Mouse (Mus musculus): ENCODE results near the gene Defb21. TPM values are rescaled to one million over a fixed set of nuclear protein-coding genes. Genes with fewer than 3 reads are reported as not detected.

The Defb21 gene
- polyA plus RNA-seq, 1 experiment from 2014 or later: not detected

- DNase-seq (ENCODE audit: low spot score): no peak
- Histone ChIP-seq H3K36me3 (ENCODE audit: control insufficient read depth, insufficient read depth, low read length) (no peaks in the 10 kb centered on the region), H3K27me3 (replicated peaks; ENCODE audit: control insufficient read depth, insufficient read depth, low read length) (no peaks in the 10 kb centered on the region), H3K4me1 (replicated peaks; ENCODE audit: control insufficient read depth, insufficient read depth, low read length) (no peaks in the 10 kb centered on the region; the same call in 1 of the 2 replicates), H3K9ac (ENCODE audit: low read length) (no peak overlapping the region), H3K27ac (ENCODE audit: low read depth) (no peak overlapping the region), H3K9me3 (ENCODE audit: control insufficient read depth, low read length) (no peaks in the 10 kb centered on the region), H3K4me2 (ENCODE audit: low read length) (no peak overlapping the region), H3K4me3 (ENCODE audit: low read depth, low read length) (no peak overlapping the region)
- WGBS: 34% methylated on average over 6 of the region's 6 CpGs
- 0 out of 2 replicates have a peak, but pooled peaks have one; percentile 55 for ATAC-seq (replicated peaks; ENCODE audit: low FRiP score, low TSS enrichment, low read depth)
Observed at GRCm38 (mm10) chr2:152589021-152589420, 16.5 kb downstream of the Defb21 start.

DNA sequence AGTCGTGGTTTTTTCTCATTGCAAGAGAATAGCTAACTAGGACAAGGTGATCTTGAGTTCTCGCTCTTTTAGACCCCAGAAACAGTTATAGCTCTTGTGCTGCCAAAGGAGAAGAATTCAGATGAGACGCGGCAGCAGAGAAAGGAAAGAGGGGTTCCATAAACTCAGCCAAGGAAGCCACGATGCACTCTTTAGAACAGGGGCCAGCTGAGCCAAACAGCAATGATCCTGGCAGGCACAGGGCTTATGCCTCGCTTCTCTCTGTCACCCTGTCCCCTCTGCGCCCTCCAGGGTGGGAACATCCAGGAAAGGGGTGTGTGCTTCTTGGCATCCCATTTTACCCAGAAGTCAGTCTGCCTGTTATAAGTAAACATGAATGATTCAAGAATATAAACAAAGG, 26.8 kb downstream of the Defb21 start, which contains the start of gene Defb45:
Gene Defb45, minus strand, starts transcription at position 101 of the 400 bp plus-strand sequence.
- DNase-seq (ENCODE audit: low spot score) (no peak), ATAC-seq (replicated peaks; ENCODE audit: low FRiP score, low TSS enrichment, low read depth) (no peak)
- Histone ChIP-seq H3K9me3 (ENCODE audit: control insufficient read depth, low read length) (no peaks in the 10 kb centered on the region), H3K4me1 (replicated peaks; ENCODE audit: control insufficient read depth, insufficient read depth, low read length) (no peaks in the 10 kb centered on the region; the same call in 1 of the 2 replicates), H3K36me3 (ENCODE audit: control insufficient read depth, insufficient read depth, low read length) (no peaks in the 10 kb centered on the region), H3K27me3 (replicated peaks; ENCODE audit: control insufficient read depth, insufficient read depth, low read length) (no peaks in the 10 kb centered on the region), H3K9ac (ENCODE audit: low read length) (no peak within 1 kb of the TSS), H3K4me3 (ENCODE audit: low read depth, low read length) (no peak within 1 kb of the TSS), H3K4me2 (ENCODE audit: low read length) (no peak within 1 kb of the TSS), H3K27ac (ENCODE audit: low read depth) (no peak within 1 kb of the TSS)
- 58% methylated on average over 7 of the region's 7 CpGs for WGBS

DNA sequence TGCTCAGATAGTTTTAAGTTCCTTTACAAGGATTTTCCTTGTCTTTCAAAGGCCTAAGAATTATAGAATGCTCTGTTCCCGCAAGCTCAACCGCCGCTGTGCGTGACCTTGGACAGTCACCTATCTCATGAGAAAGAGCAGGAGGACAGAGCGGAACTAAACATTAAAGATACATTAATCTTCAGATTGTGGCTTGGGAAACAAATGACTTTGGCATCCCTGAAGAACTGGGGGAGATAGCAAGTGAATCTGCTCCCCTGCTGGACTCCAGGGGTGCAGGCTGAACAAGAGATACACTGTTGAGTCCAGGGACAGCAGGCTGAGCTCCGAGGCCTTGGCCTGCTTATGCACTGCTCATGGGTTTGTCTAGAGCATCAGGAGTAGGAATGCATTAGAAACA, 27.5 kb downstream of the Defb21 start:
- Histone ChIP-seq H3K4me2 (ENCODE audit: low read length) (no peak overlapping the region), H3K9ac (ENCODE audit: low read length) (no peak overlapping the region), H3K36me3 (ENCODE audit: control insufficient read depth, insufficient read depth, low read length) (no peaks in the 10 kb centered on the region), H3K27ac (ENCODE audit: low read depth) (no peak overlapping the region), H3K4me1 (replicated peaks; ENCODE audit: control insufficient read depth, insufficient read depth, low read length) (no peaks in the 10 kb centered on the region; the same call in 1 of the 2 replicates), H3K4me3 (ENCODE audit: low read depth, low read length) (no peak overlapping the region), H3K27me3 (replicated peaks; ENCODE audit: control insufficient read depth, insufficient read depth, low read length) (no peaks in the 10 kb centered on the region), H3K9me3 (ENCODE audit: control insufficient read depth, low read length) (no peaks in the 10 kb centered on the region)
- ATAC-seq (replicated peaks; ENCODE audit: low FRiP score, low TSS enrichment, low read depth): no peak
- DNase-seq (ENCODE audit: low spot score): no peak
- 61% methylated on average over 6 of the region's 6 CpGs for WGBS

- no peaks in the 10 kb centered on the region for H3K27me3 ChIP-seq (replicated peaks; ENCODE audit: control insufficient read depth, insufficient read depth, low read length)
- no peaks in the 10 kb centered on the region for H3K36me3 ChIP-seq (ENCODE audit: control insufficient read depth, insufficient read depth, low read length)
- ATAC-seq (replicated peaks; ENCODE audit: low FRiP score, low TSS enrichment, low read depth) (no peak), DNase-seq (ENCODE audit: low spot score) (no peak)
- H3K4me3 ChIP-seq (ENCODE audit: low read depth, low read length): no peak overlapping the region
- H3K4me1 ChIP-seq (replicated peaks; ENCODE audit: control insufficient read depth, insufficient read depth, low read length): no peaks in the 10 kb centered on the region; the same call in 1 of the 2 replicates
- no peak overlapping the region for H3K4me2 ChIP-seq (ENCODE audit: low read length)
- WGBS: 77% methylated on average over 4 of the region's 4 CpGs
- H3K27ac ChIP-seq (ENCODE audit: low read depth): no peak overlapping the region
- no peaks in the 10 kb centered on the region for H3K9me3 ChIP-seq (ENCODE audit: control insufficient read depth, low read length)
- no peak overlapping the region for H3K9ac ChIP-seq (ENCODE audit: low read length)
Observed at GRCm38 (mm10) chr2:152601275-152601960, 28.9 kb downstream of the Defb21 start.

GRCm38 (mm10) chr2:152604057-152604456, 31.5 kb downstream of the Defb21 start, which contains the start of gene Defb36:
Gene Defb36, plus strand, starts transcription at chr2:152604327.
- Histone ChIP-seq H3K4me1 (replicated peaks; ENCODE audit: control insufficient read depth, insufficient read depth, low read length) (no peaks in the 10 kb centered on the region; the same call in 1 of the 2 replicates), H3K9ac (ENCODE audit: low read length) (no peak within 1 kb of the TSS), H3K27ac (ENCODE audit: low read depth) (no peak within 1 kb of the TSS), H3K9me3 (ENCODE audit: control insufficient read depth, low read length) (no peaks in the 10 kb centered on the region; the same call in 1 of the 2 replicates), H3K36me3 (ENCODE audit: control insufficient read depth, insufficient read depth, low read length) (no peaks in the 10 kb centered on the region), H3K4me3 (ENCODE audit: low read depth, low read length) (no peak within 1 kb of the TSS), H3K4me2 (ENCODE audit: low read length) (no peak within 1 kb of the TSS), H3K27me3 (replicated peaks; ENCODE audit: control insufficient read depth, insufficient read depth, low read length) (no peaks in the 10 kb centered on the region)
- DNase-seq (ENCODE audit: low spot score) (no peak), ATAC-seq (replicated peaks; ENCODE audit: low FRiP score, low TSS enrichment, low read depth) (no peak)
- WGBS: 79% methylated on average over 15 of the region's 15 CpGs

- no peaks in the 10 kb centered on the region for H3K27me3 ChIP-seq (replicated peaks; ENCODE audit: control insufficient read depth, insufficient read depth, low read length)
- no peak overlapping the region for H3K4me3 ChIP-seq (ENCODE audit: low read depth, low read length)
- no peak for DNase-seq (ENCODE audit: low spot score)
- no peaks in the 10 kb centered on the region for H3K36me3 ChIP-seq (ENCODE audit: control insufficient read depth, insufficient read depth, low read length)
- H3K27ac ChIP-seq (ENCODE audit: low read depth): no peak overlapping the region
- no peak overlapping the region for H3K4me2 ChIP-seq (ENCODE audit: low read length)
- no peaks in the 10 kb centered on the region; the same call in 1 of the 2 replicates for H3K9me3 ChIP-seq (ENCODE audit: control insufficient read depth, low read length)
- H3K4me1 ChIP-seq (replicated peaks; ENCODE audit: control insufficient read depth, insufficient read depth, low read length): no peaks in the 10 kb centered on the region
- no peak for ATAC-seq (replicated peaks; ENCODE audit: low FRiP score, low TSS enrichment, low read depth)
- H3K9ac ChIP-seq (ENCODE audit: low read length): no peak overlapping the region
- WGBS: 30% methylated on average over 6 of the region's 6 CpGs
Observed at GRCm38 (mm10) chr2:152607746-152608145, 35.2 kb downstream of the Defb21 start.

DNA sequence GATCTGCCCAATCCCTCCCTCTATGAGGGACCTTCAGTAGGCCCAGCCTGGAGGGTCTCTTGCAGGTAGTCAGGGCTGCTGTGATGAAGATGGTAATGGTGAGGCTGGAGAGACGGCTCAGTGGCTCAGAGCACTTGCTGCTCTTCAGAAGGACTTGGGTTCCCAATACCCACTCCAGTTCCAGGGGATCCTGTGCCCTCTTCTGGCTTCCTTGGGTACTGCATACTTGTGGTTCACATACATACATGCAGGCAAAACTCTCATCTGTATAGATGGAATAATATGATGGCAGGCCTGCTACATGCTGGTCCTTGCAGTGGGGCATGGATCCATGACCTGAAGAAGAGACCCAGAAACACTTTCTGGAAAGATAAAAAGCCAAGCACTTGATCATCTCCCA, 36.2 kb downstream of the Defb21 start:
- H3K4me3 ChIP-seq (ENCODE audit: low read depth, low read length): no peak overlapping the region
- no peak for ATAC-seq (replicated peaks; ENCODE audit: low FRiP score, low TSS enrichment, low read depth)

GRCm38 (mm10) chr2:152612193-152612592, 39.6 kb downstream of the Defb21 start:
- Histone ChIP-seq H3K4me3 (ENCODE audit: low read depth, low read length) (no peak overlapping the region), H3K27ac (ENCODE audit: low read depth) (no peak overlapping the region), H3K27me3 (replicated peaks; ENCODE audit: control insufficient read depth, insufficient read depth, low read length) (no peaks in the 10 kb centered on the region), H3K9me3 (ENCODE audit: control insufficient read depth, low read length) (no peaks in the 10 kb centered on the region; the same call in 1 of the 2 replicates), H3K9ac (ENCODE audit: low read length) (no peak overlapping the region), H3K4me2 (ENCODE audit: low read length) (no peak overlapping the region), H3K36me3 (ENCODE audit: control insufficient read depth, insufficient read depth, low read length) (no peaks in the 10 kb centered on the region), H3K4me1 (replicated peaks; ENCODE audit: control insufficient read depth, insufficient read depth, low read length) (no peaks in the 10 kb centered on the region)
- WGBS: 34% methylated on average over 7 of the region's 8 CpGs
- no peak for ATAC-seq (replicated peaks; ENCODE audit: low FRiP score, low TSS enrichment, low read depth)
- no peak for DNase-seq (ENCODE audit: low spot score)

More for the DNA sequence above, 36.2 kb downstream of the Defb21 start:
- no peaks in the 10 kb centered on the region for H3K36me3 ChIP-seq (ENCODE audit: control insufficient read depth, insufficient read depth, low read length)
- no peak overlapping the region for H3K9ac ChIP-seq (ENCODE audit: low read length)
- no peak overlapping the region for H3K4me2 ChIP-seq (ENCODE audit: low read length)
- no peaks in the 10 kb centered on the region for H3K27me3 ChIP-seq (replicated peaks; ENCODE audit: control insufficient read depth, insufficient read depth, low read length)
- H3K9me3 ChIP-seq (ENCODE audit: control insufficient read depth, low read length): no peaks in the 10 kb centered on the region; the same call in 1 of the 2 replicates
- no peak overlapping the region for H3K27ac ChIP-seq (ENCODE audit: low read depth)
- no peak for DNase-seq (ENCODE audit: low spot score)
- no peaks in the 10 kb centered on the region for H3K4me1 ChIP-seq (replicated peaks; ENCODE audit: control insufficient read depth, insufficient read depth, low read length)
- 92% methylated on average over 1 of the region's 1 CpGs for WGBS

GRCm38 (mm10) chr2:152615563-152615962, 43.0 kb downstream of the Defb21 start:
- ATAC-seq (replicated peaks; ENCODE audit: low FRiP score, low TSS enrichment, low read depth) (no peak; the same call in 1 of the 2 replicates), DNase-seq (ENCODE audit: low spot score) (peak; percentile 67)
- no peak overlapping the region for H3K9ac ChIP-seq (ENCODE audit: low read length)
- no peaks in the 10 kb centered on the region for H3K4me1 ChIP-seq (replicated peaks; ENCODE audit: control insufficient read depth, insufficient read depth, low read length)
- 12% methylated on average over 7 of the region's 7 CpGs for WGBS
- no peaks in the 10 kb centered on the region for H3K36me3 ChIP-seq (ENCODE audit: control insufficient read depth, insufficient read depth, low read length)
- no peak overlapping the region for H3K4me3 ChIP-seq (ENCODE audit: low read depth, low read length)
- H3K4me2 ChIP-seq (ENCODE audit: low read length): no peak overlapping the region
- H3K27ac ChIP-seq (ENCODE audit: low read depth): no peak overlapping the region
- H3K9me3 ChIP-seq (ENCODE audit: control insufficient read depth, low read length): no peaks in the 10 kb centered on the region
- no peaks in the 10 kb centered on the region for H3K27me3 ChIP-seq (replicated peaks; ENCODE audit: control insufficient read depth, insufficient read depth, low read length)

Measured in intestine, embryonic 14.5 days (tissue).